Mouse (Mus musculus) layer of hippocampus, postnatal 25 days (tissue): ENCODE measurements around the gene Tpk1. TPM values are rescaled to one million over a fixed set of nuclear protein-coding genes. Genes with fewer than 3 reads are reported as not detected.
"Not testable (repeated sequence)": the region's sequence is repeated elsewhere in the genome, so short reads cannot be mapped to it uniquely, and the experiment has no call there.

ENCODE experiments used
- DNase-seq, 2 experiments: peaks; one replicate each; pipeline ENCODE4 v3.0.0; 2022; ENCODE audit warnings: mixed read lengths in 2 of 2, low spot score in 1 of 2; ENCODE audit errors: extremely low spot score in 1 of 2
- total RNA-seq, 2 experiments: library from RNA; stranded (reverse); gene quantifications; 2 replicates each; pipeline ENCODE4 v1.2.3; 2021

Tpk1 gene
- total RNA-seq, 2 experiments from 2014 or later = 2.1 to 3.2 TPM

DNA sequence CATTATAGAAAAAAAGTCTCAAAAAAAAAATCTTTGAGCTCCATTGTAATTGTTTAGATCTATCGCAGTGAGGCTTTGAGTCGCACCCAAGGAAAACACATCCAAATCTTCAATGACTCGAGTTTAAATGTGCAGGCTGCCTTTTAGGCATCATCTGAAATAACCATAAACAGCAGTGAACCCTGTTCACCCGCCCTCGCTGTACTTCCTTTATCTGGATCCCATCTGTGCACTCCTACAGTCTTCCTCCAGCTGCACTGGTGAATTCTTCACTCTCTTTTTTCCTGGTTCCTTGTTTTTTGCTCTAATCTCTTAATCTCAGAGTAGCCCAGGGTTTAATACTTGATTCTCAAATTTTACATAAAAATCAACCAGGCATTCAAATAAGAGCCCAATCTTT lies 23.7 kb downstream of the Tpk1 start:
- DNase-seq = no peak

GRCm38 (mm10) chr6:43640621-43641020 lies 25.5 kb downstream of the Tpk1 start:
- no peak for DNase-seq

- DNase-seq = no peak
These were observed 27.2 kb downstream of the Tpk1 start for GRCm38 (mm10) chr6:43638865-43639264.

GRCm38 (mm10) chr6:43638119-43638518 lies 28.0 kb downstream of the Tpk1 start:
- no peak for DNase-seq

- no peak for DNase-seq
These were observed 29.0 kb downstream of the Tpk1 start for GRCm38 (mm10) chr6:43636980-43637638.

- DNase-seq = no peak
These were observed 32.6 kb downstream of the Tpk1 start for GRCm38 (mm10) chr6:43633308-43633963.

DNA sequence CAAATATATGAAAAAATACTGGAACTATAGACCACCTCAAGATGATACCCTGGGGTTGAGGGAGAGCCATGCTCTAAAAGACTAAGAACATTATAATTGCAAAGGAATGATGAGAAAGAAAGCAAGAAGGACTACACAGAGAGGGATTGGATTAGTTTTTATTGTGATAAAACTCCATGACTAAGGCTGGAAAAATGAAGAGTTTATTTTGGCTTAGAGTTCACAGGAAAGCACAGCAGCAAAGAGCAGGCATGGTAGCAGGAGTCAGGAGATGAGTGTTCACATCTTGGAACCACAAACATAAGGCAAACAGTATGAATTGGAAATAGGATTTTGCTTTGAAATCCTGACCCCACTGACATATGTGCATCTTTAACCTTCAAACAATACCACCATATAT lies 33.2 kb downstream of the Tpk1 start:
- no peak for DNase-seq

DNA sequence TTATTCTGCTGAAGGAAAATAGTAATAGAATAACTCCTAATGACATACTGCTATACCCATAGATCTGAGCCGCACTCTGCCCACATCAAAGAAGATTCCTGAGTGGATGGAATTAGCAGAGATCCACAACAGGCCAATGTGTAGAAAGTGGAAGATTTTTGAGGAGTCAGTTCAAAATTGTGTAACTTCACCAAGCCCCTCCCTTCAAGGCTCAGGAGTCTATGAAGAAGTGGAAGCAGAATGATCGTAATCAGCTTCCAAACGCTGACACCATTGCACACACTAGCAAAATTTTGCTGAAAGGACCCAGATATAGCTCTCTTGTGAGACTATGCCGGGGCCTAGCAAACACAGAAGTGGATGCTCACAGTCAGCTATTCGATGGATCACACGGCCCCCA lies 42.6 kb downstream of the Tpk1 start:
- not testable (repeated sequence) for DNase-seq

- DNase-seq = no peak
These were observed 46.8 kb downstream of the Tpk1 start for GRCm38 (mm10) chr6:43619258-43619657.

DNA sequence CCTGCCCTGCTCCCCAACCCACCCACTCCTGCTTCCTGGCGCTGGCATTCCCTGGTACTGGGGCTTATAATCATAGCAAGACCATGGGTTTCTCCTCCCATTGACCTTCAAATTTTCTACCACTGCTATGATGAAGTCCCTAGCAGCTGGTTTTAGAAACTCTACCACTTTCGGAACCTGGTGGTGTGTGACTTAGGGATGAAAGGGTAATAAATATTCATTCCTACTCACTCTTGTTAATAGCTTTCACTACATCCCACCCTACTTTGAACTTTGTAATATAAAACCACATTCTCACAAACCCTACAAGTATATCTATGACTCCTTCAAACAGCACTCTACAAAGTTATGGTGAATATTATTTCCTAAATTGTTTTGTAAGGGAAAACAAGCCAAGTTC lies 54.3 kb downstream of the Tpk1 start:
- DNase-seq = no peak

- no peak for DNase-seq
These were observed 75.1 kb downstream of the Tpk1 start for GRCm38 (mm10) chr6:43590841-43591541.

DNA sequence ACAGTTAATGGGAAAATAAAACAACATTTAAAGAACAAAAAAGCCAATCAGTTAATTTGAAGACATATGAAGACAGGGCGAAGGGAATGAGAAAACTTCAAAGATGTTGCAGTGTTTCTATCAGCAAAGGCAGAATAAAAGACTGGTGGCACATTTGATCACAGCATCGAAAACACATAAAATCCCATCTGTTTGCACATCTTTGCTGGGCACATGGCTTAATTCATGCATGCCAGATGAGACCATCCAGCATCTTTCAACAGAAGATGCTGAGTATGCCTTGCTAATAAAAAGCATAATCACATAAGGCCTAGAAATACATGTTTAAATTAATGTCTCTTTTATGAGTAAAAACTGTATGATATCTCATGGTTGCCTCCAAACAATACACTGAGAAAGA lies 80.8 kb downstream of the Tpk1 start:
- no peak for DNase-seq

DNA sequence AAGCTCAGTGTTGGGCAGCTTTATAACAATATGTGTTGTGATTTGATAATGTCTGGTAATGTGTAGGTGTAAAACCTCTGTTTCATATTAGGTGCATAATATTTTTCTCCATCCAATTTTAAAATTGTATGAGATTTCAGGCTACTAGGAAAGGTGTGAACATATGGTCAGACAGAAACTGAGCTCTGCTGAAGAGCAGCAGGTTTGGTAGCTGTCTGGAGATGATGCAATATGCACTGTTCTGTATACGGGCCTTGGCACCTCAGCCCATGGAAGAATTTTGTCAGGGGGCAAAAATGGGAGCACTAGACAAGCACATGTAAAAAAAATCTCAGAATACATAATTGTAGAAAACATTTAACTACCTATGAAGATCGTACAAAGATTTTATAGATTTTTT lies 84.3 kb downstream of the Tpk1 start:
- DNase-seq = no peak

DNA sequence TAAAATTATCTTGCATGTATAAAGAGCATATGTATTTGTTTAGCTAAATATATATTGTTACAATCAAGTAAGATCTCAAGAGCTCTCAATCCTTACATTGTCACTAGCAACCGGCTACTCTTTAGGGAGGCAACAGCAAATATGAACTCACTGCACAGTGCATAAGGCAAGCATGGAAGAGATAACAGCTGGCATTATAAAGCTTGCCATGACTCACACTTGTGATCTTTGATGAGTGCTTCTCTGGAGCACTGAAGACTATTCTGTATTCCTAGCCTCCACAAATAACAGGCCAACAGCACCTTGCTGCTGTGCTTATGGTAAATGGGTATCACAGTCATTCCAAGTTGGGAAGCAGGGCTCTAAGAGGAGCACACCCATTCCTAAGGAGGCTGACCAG lies 98.2 kb downstream of the Tpk1 start:
- DNase-seq = no peak

DNA sequence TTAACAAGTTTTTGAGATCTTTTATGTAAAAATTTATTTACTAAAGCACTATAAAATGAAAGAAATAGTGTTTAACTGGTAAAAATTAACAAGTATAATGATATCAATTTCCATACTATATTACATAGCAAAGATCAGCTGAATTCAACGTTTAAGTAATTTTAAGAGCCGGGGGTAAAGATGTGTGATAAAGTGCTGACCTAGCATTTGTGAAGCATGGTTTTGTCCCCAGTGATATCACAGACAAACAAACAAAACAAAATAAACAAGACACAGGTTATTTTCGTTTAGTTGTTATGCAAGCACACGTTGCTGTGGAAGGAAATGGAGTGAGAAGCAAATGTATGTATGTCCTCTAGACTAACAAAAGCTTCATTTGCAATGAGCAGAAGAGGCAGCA lies 103.6 kb downstream of the Tpk1 start:
- no peak for DNase-seq

DNA sequence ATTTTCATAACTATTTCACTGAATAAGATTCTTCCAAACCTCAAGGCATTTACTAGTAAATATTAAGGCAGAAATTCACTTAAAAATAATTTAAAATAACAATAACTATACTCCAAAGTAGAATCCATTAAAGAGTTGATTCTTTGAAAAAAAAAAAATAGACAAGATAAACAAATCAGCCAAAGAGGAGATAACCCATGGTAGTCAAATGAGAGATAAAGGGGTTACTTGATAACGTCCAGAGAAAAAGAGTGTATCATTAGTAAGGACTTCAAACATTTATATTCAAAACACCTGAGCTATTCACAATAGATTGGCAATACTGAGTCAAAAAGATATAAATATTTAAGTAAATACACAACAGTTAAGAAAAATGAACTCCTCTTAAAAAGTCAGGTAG lies 114.7 kb downstream of the Tpk1 start:
- DNase-seq = no peak

GRCm38 (mm10) chr6:43546537-43546936 lies 119.5 kb downstream of the Tpk1 start:
- DNase-seq = no peak

GRCm38 (mm10) chr6:43537252-43537870 lies 128.7 kb downstream of the Tpk1 start:
- DNase-seq = no peak

DNA sequence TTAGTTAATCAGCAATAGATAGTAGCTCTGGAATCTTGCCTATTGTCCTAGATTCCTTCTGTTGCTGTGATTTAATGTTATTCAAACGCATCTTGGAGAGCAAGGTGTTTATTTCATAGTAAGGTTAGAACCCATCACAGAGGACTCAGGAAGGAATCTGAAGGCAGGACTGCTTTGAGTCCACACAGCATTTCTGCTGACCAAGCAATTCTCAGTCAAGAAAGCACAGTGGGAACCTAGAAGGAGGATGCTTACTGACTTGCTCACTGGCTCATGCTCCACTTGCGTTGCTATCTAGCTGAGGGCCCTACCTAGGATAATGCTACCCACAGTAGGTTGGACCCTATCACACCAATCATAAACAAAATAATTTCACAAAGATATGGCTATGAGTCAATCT lies 130.6 kb downstream of the Tpk1 start:
- no peak for DNase-seq

DNA sequence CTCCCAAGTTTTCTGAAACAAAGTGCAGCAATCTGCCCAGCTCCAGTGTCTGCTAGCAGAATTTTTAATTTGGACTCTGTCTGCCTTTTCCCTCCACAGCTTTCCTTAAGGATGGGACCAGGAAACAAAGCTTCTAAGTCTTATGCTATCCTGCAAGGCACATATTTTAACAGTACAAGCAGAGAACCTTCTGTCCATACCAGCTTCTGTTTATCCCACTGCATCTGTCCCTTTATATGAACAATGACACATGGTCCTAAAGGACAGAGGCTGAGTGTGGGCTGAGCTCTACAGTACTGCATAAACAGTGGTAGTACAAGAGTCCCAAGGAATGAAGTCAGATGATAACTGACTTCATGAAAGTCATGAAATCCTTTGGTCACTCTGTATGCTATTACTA lies 132.8 kb downstream of the Tpk1 start:
- DNase-seq = no peak

DNA sequence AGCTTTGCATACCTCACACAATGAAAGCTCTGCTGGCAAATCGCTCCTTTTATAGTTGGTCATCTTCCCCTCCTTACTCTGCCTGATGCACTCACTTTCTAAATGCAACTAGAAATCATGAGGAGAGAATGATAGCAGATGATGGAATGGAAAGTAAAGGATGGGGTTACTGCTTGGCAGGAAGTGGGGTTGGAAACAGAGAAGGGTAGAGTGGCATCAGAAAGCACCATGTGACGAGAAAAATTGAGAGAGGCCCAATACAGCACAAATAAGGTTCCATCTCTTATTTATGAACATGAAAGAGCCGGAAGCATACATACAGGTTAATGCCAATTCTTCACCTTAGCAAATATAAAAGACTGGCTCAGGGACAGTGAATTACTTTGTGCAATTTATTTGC lies 133.3 kb downstream of the Tpk1 start:
- no peak for DNase-seq
